Mouse (Mus musculus) right cerebral cortex, postnatal 10 days (tissue): ENCODE data around the gene Tmem165.

Experiments
- DNase-seq, 2 experiments: peaks; one replicate each; pipeline ENCODE4 v3.0.0; 2021; ENCODE audit warnings: low spot score in 2 of 2

Gene Tmem165

GRCm38 (mm10) chr5:76171039-76171438, 12.6 kb upstream of the Tmem165 start:
- no peak for DNase-seq

- DNase-seq, result no peak
Observed at GRCm38 (mm10) chr5:76175051-76175450, 8.6 kb upstream of the Tmem165 start.

- peak in 1 of 2 experiments; percentile 11 for DNase-seq
Observed at GRCm38 (mm10) chr5:76176411-76176810, 7.3 kb upstream of the Tmem165 start.

- DNase-seq, result peak in 1 of 2 experiments; percentile 0
Observed at GRCm38 (mm10) chr5:76176841-76177240, 6.8 kb upstream of the Tmem165 start.

- peak in 1 of 2 experiments; percentile 4 for DNase-seq
Observed at GRCm38 (mm10) chr5:76177664-76178063, 6.0 kb upstream of the Tmem165 start.

GRCm38 (mm10) chr5:76179171-76179570, 4.5 kb upstream of the Tmem165 start:
- DNase-seq, result no peak

GRCm38 (mm10) chr5:76179791-76180190, 3.9 kb upstream of the Tmem165 start:
- no peak for DNase-seq

- peak in 1 of 2 experiments; percentile 25 for DNase-seq
Observed at GRCm38 (mm10) chr5:76182326-76182725, 1.4 kb upstream of the Tmem165 start.

- DNase-seq, result no peak
Observed at GRCm38 (mm10) chr5:76183043-76183749, 484 bp upstream of the Tmem165 start.

- peak; percentile 73 to 76 for DNase-seq
Observed at GRCm38 (mm10) chr5:76184286-76185080, 803 bp downstream of the Tmem165 start.

GRCm38 (mm10) chr5:76187885-76188284, 4.2 kb downstream of the Tmem165 start:
- no peak for DNase-seq

GRCm38 (mm10) chr5:76190609-76191008, 6.9 kb downstream of the Tmem165 start:
- DNase-seq, result no peak

GRCm38 (mm10) chr5:76193075-76193474, 9.4 kb downstream of the Tmem165 start:
- DNase-seq, result no peak

- no peak for DNase-seq
Observed at GRCm38 (mm10) chr5:76194377-76194945, 10.8 kb downstream of the Tmem165 start.

GRCm38 (mm10) chr5:76199346-76199745, 15.7 kb downstream of the Tmem165 start:
- no peak for DNase-seq

GRCm38 (mm10) chr5:76203171-76203570, 19.5 kb downstream of the Tmem165 start:
- DNase-seq, result no peak

- DNase-seq, result no peak
Observed at GRCm38 (mm10) chr5:76205886-76206285, 22.2 kb downstream of the Tmem165 start.

- DNase-seq, result no peak
Observed at GRCm38 (mm10) chr5:76208066-76208465, 24.4 kb downstream of the Tmem165 start.

- no peak for DNase-seq
Observed at GRCm38 (mm10) chr5:76216691-76217090, 33.0 kb downstream of the Tmem165 start.

GRCm38 (mm10) chr5:76231171-76231855, 47.6 kb downstream of the Tmem165 start:
- no peak for DNase-seq

GRCm38 (mm10) chr5:76243274-76243673, 59.6 kb downstream of the Tmem165 start:
- no peak for DNase-seq

- no peak for DNase-seq
Observed at GRCm38 (mm10) chr5:76243929-76244328, 60.2 kb downstream of the Tmem165 start.
